Mouse (Mus musculus) limb, embryonic 11.5 days (tissue): ENCODE results near the gene Taok2. TPM values are rescaled to one million over a fixed set of nuclear protein-coding genes. Genes with fewer than 3 reads are reported as not detected.

Experiments
- ATAC-seq: fragments of 200-750 bp; cut with Nextera tagmentation; 2 replicates; pipeline ENCODE4 v1.8.0; 2017; ENCODE audit warnings: low read depth; ENCODE audit not compliant: insufficient number of reproducible peaks, low FRiP score, low TSS enrichment
- DNase-seq: peaks from one replicate; pipeline ENCODE4 v3.0.0-alpha.2; 2015; ENCODE audit warnings: low spot score
- H3K27ac ChIP-seq: fragments of 300-500 bp; sonication (generic); replicated peaks from 2 replicates; pipeline ENCODE4 v1.5.1; 2014; ENCODE audit warnings: low read depth, mild to moderate bottlenecking, low read length
- H3K27me3 ChIP-seq: fragments of 300-500 bp; sonication (generic); 2 replicates; pipeline ENCODE4 v1.6.1; 2014; ENCODE audit warnings: mild to moderate bottlenecking, low read length, mixed read lengths; ENCODE audit not compliant: control insufficient read depth, insufficient read depth
- H3K36me3 ChIP-seq: fragments of 300-500 bp; sonication (generic); 2 replicates; pipeline ENCODE4 v1.6.1; 2014; ENCODE audit warnings: mild to moderate bottlenecking, low read length, moderate library complexity, mixed read lengths; ENCODE audit not compliant: control insufficient read depth, insufficient read depth
- H3K4me1 ChIP-seq: fragments of 300-500 bp; sonication (generic); 2 replicates; pipeline ENCODE4 v1.6.1; 2014; ENCODE audit warnings: low read length, mixed read lengths; ENCODE audit not compliant: control insufficient read depth, insufficient read depth
- H3K4me2 ChIP-seq: fragments of 300-500 bp; sonication (generic); 2 replicates; pipeline ENCODE4 v1.6.1; 2014; ENCODE audit warnings: low read depth, mild to moderate bottlenecking, moderate library complexity; ENCODE audit not compliant: severe bottlenecking
- H3K4me3 ChIP-seq: fragments of 300-500 bp; sonication (generic); 2 replicates; pipeline ENCODE4 v1.5.1; 2014; ENCODE audit warnings: low read depth, low read length
- H3K9ac ChIP-seq: fragments of 300-500 bp; sonication (generic); 2 replicates; pipeline ENCODE4 v1.6.1; 2014; ENCODE audit warnings: mild to moderate bottlenecking, low read length
- H3K9me3 ChIP-seq: fragments of 300-500 bp; sonication (generic); 2 replicates; pipeline ENCODE4 v1.6.1; 2016; ENCODE audit warnings: low read length; ENCODE audit not compliant: control insufficient read depth
- WGBS: fragments of 180-500 bp; shearing (Covaris S2); extraction: QIAGEN DNeasy Blood & Tissue Kit; methylation state at CpG from one replicate; pipeline ENCODE4 v1.1.7; 2014; 5-methylcytosine and 5-hydroxymethylcytosine counted together
- polyA plus RNA-seq: library from polyadenylated mRNA; unstranded; fragments of >200 nt; fragmentation: Nextera tagmentation; extraction: Ambion mirVana; gene quantifications from 2 replicates; pipeline ENCODE4 v1.2.1, GENCODE M21; 2014

Taok2 gene
- polyA plus RNA-seq, 1 experiment from 2014 or later = 30.4 TPM

- Histone ChIP-seq H3K36me3 (no peaks in the 10 kb centered on the region), H3K4me3 (peak overlapping the region; percentile 18; the same call in 1 of the 2 replicates), H3K9ac (no peak overlapping the region), H3K9me3 (no peaks in the 10 kb centered on the region), H3K4me1 (peaks cover 5% of the 10 kb centered on the region; the same call in 1 of the 2 replicates), H3K4me2 (peak overlapping the region; percentile 37; the same call in 1 of the 2 replicates), H3K27ac (no peak overlapping the region), H3K27me3 (no peaks in the 10 kb centered on the region)
- WGBS = 1% methylated on average over 21 of the region's 21 CpGs
- ATAC-seq = peak; percentile 57; the same call in 1 of the 2 replicates
- peak; percentile 85 for DNase-seq
Observed at GRCm38 (mm10) chr7:126832036-126832598, 52.4 kb downstream of the Taok2 start.

- ATAC-seq (no peak), DNase-seq (no peak)
- Histone ChIP-seq H3K4me2 (peak within 1 kb of the TSS; percentile 37; the same call in 1 of the 2 replicates), H3K4me3 (peak within 1 kb of the TSS; percentile 18; the same call in 1 of the 2 replicates), H3K27ac (no peak within 1 kb of the TSS), H3K36me3 (no peaks in the 10 kb centered on the region), H3K9me3 (no peaks in the 10 kb centered on the region), H3K27me3 (no peaks in the 10 kb centered on the region), H3K9ac (no peak within 1 kb of the TSS), H3K4me1 (peaks cover 5% of the 10 kb centered on the region; the same call in 1 of the 2 replicates)
- 63% methylated on average over 5 of the region's 5 CpGs for WGBS
Observed at GRCm38 (mm10) chr7:126831539-126831938, 53.0 kb downstream of the Taok2 start, which contains the start of gene 4930451I11Rik. TSS of gene 4930451I11Rik (minus strand) at chr7:126831639.

- no peak for ATAC-seq
- H3K27ac ChIP-seq = no peak overlapping the region
- H3K4me3 ChIP-seq = no peak overlapping the region
- H3K4me2 ChIP-seq = no peak overlapping the region
- no peak overlapping the region for H3K9ac ChIP-seq
- DNase-seq = no peak
- peaks cover 8% of the 10 kb centered on the region; the same call in 1 of the 2 replicates for H3K4me1 ChIP-seq
- no peaks in the 10 kb centered on the region for H3K36me3 ChIP-seq
- peaks cover 22% of the 10 kb centered on the region for H3K27me3 ChIP-seq
- H3K9me3 ChIP-seq = no peaks in the 10 kb centered on the region
- 66% methylated on average over 5 of the region's 5 CpGs for WGBS
Observed at GRCm38 (mm10) chr7:126825952-126826351, 58.6 kb downstream of the Taok2 start.

GRCm38 (mm10) chr7:126825403-126825802 lies 59.1 kb downstream of the Taok2 start:
- 20% methylated on average over 8 of the region's 8 CpGs for WGBS
- DNase-seq = peak; percentile 76
- Histone ChIP-seq H3K4me1 (peaks cover 8% of the 10 kb centered on the region; the same call in 1 of the 2 replicates), H3K27me3 (peaks cover 22% of the 10 kb centered on the region), H3K36me3 (no peaks in the 10 kb centered on the region), H3K4me3 (no peak overlapping the region), H3K9me3 (no peaks in the 10 kb centered on the region), H3K27ac (no peak overlapping the region), H3K9ac (no peak overlapping the region), H3K4me2 (no peak overlapping the region)
- no peak for ATAC-seq

GRCm38 (mm10) chr7:126823940-126824339 lies 60.6 kb downstream of the Taok2 start:
- ATAC-seq = no peak
- Histone ChIP-seq H3K9ac (no peak overlapping the region), H3K27me3 (peaks cover 22% of the 10 kb centered on the region), H3K27ac (no peak overlapping the region), H3K4me3 (no peak overlapping the region), H3K36me3 (no peaks in the 10 kb centered on the region), H3K9me3 (no peaks in the 10 kb centered on the region), H3K4me2 (no peak overlapping the region), H3K4me1 (0 out of 2 replicates have a peak, but pooled peaks cover 3% of the 10 kb centered on the region)
- 11% methylated on average over 10 of the region's 10 CpGs for WGBS
- no peak for DNase-seq

- no peak for DNase-seq
- 0 out of 2 replicates have a peak, but pooled peaks cover 3% of the 10 kb centered on the region for H3K4me1 ChIP-seq
- H3K4me3 ChIP-seq = no peak overlapping the region
- H3K27ac ChIP-seq = no peak overlapping the region
- 0% methylated on average over 10 of the region's 19 CpGs for WGBS
- H3K9me3 ChIP-seq = no peaks in the 10 kb centered on the region
- no peak for ATAC-seq
- no peaks in the 10 kb centered on the region for H3K36me3 ChIP-seq
- peaks cover 22% of the 10 kb centered on the region for H3K27me3 ChIP-seq
- H3K9ac ChIP-seq = no peak overlapping the region
- H3K4me2 ChIP-seq = peak overlapping the region; percentile 30
Observed at GRCm38 (mm10) chr7:126823202-126823711, 61.2 kb downstream of the Taok2 start.

- no peak overlapping the region; the same call in 1 of the 2 replicates for H3K4me2 ChIP-seq
- 10% methylated on average over 9 of the region's 9 CpGs for WGBS
- DNase-seq (no peak), ATAC-seq (no peak)
- 0 out of 2 replicates have a peak, but pooled peaks cover 3% of the 10 kb centered on the region for H3K4me1 ChIP-seq
- no peak overlapping the region for H3K9ac ChIP-seq
- no peak overlapping the region for H3K4me3 ChIP-seq
- no peak overlapping the region for H3K27ac ChIP-seq
- H3K9me3 ChIP-seq = no peaks in the 10 kb centered on the region
- peaks cover 22% of the 10 kb centered on the region for H3K27me3 ChIP-seq
- H3K36me3 ChIP-seq = no peaks in the 10 kb centered on the region
Observed at GRCm38 (mm10) chr7:126822741-126823140, 61.8 kb downstream of the Taok2 start.

- Histone ChIP-seq H3K4me1 (0 out of 2 replicates have a peak, but pooled peaks cover 3% of the 10 kb centered on the region), H3K9ac (no peak overlapping the region), H3K27me3 (peaks cover 22% of the 10 kb centered on the region), H3K9me3 (no peaks in the 10 kb centered on the region), H3K36me3 (no peaks in the 10 kb centered on the region), H3K4me3 (no peak overlapping the region), H3K4me2 (no peak overlapping the region), H3K27ac (no peak overlapping the region)
- DNase-seq (peak; percentile 89), ATAC-seq (no peak)
- 20% methylated on average over 7 of the region's 7 CpGs for WGBS
Observed at GRCm38 (mm10) chr7:126821835-126822511, 62.5 kb downstream of the Taok2 start.
